Mouse (Mus musculus): Measurements from ENCODE around the gene Mutyh.

- TF ChIP-seq CTCF (IDR thresholded peaks at IDR 0.05; ENCODE audit: low read depth, low read length) (no peak), GATA1 (IDR thresholded peaks at IDR 0.05; ENCODE audit: borderline replicate concordance, low read length) (no peak), TAL1 (conservative IDR thresholded peaks at IDR 0.05; ENCODE audit: low read depth, low read length) (no peak), POLR2AphosphoS5 (IDR thresholded peaks at IDR 0.05; ENCODE audit: insufficient replicate concordance, low read depth, low read length) (no peak), GATA2 (IDR thresholded peaks at IDR 0.05; ENCODE audit: borderline replicate concordance, low read depth, low read length) (no peak)
Measured at GRCm38 (mm10) chr4:116849901-116850300, 42.4 kb downstream of the Mutyh start.
